Mouse (Mus musculus): Measurements from ENCODE around the gene Smad1. TPM values are rescaled to one million over a fixed set of nuclear protein-coding genes. Genes with fewer than 3 reads are reported as not detected.

The Smad1 gene
- polyA plus RNA-seq, 1 experiment from 2014 or later = 65.9 TPM

DNA sequence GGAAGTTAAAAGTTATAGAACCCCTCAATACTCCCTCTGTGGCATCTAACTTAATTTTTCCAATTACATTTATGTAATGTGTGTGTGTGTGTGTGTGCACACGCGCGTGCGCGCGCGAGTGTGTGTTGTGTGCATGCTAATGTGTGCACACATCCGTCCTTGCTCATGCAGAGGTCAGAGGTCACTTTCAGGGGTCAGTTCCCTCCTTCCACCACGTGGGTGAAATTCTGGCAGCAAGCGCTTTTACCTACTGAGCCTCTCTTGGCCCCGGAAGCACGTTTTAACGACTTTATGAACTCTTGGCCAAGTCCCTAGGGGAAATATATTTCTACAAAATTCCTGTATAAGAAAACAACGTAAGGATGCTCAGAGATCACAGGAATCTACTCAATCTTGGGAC is 19.3 kb downstream of the Smad1 start:
- Histone ChIP-seq H3K9me3 (no peaks in the 10 kb centered on the region), H3K4me3 (no peak overlapping the region), H3K27me3 (replicated peaks) (no peaks in the 10 kb centered on the region), H3K4me1 (peaks cover 51% of the 10 kb centered on the region), H3K36me3 (replicated peaks) (no peaks in the 10 kb centered on the region), H3K27ac (no peak overlapping the region), H3K9ac (no peak overlapping the region), H3K4me2 (no peak overlapping the region)
- WGBS = 74% methylated on average over 14 of the region's 14 CpGs
- ATAC-seq (replicated peaks) = no peak

DNA sequence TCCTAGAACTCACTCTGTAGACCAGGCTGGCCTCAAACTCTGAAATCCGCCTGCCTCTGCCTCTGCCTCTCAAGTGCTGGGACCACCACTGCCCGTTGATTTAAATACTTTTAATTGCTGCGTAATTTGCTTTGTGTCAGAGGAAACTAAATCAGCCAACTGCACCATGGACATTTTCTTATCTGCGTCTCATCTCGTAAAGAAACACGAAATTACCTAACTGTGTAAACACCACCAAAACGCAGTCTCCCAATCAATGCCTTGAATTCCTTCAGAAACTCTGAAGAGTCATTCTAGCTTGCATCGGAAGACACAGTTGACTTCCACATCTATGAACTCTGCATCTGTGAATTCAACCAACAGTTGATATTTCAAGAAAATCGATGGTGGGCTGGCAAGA is 22.7 kb downstream of the Smad1 start:
- peaks cover 35% of the 10 kb centered on the region for H3K4me1 ChIP-seq
- no peaks in the 10 kb centered on the region for H3K27me3 ChIP-seq (replicated peaks)
- H3K4me3 ChIP-seq = no peak overlapping the region
- H3K36me3 ChIP-seq (replicated peaks) = no peaks in the 10 kb centered on the region
- H3K9me3 ChIP-seq = no peaks in the 10 kb centered on the region
- H3K4me2 ChIP-seq = no peak overlapping the region
- H3K9ac ChIP-seq = no peak overlapping the region
- 92% methylated on average over 9 of the region's 9 CpGs for WGBS
- ATAC-seq (replicated peaks) = no peak
- H3K27ac ChIP-seq = no peak overlapping the region

DNA sequence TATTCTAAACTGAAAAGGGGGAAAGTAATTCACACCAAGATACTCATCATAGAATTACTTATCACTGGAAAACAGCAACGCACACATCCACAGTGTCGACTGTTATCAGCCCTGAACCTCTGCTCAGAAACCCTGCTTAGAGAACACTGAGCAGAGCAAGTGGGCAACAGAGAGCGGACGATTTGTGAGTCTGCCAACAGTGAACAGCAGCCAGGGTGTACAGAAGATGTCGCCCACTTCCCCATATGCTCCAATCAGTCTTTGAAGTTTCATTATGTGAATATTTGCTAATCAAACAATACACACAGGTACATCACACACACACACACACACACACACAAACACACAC is 23.6 kb downstream of the Smad1 start:
- WGBS = 69% methylated on average over 5 of the region's 5 CpGs
- Histone ChIP-seq H3K4me1 (peaks cover 34% of the 10 kb centered on the region; the same call in 1 of the 2 replicates), H3K4me3 (no peak overlapping the region), H3K36me3 (replicated peaks) (peaks cover 9% of the 10 kb centered on the region; the same call in 1 of the 2 replicates), H3K9ac (no peak overlapping the region), H3K27ac (no peak overlapping the region), H3K27me3 (replicated peaks) (no peaks in the 10 kb centered on the region), H3K9me3 (no peaks in the 10 kb centered on the region), H3K4me2 (no peak overlapping the region)
- ATAC-seq (replicated peaks) = no peak

DNA sequence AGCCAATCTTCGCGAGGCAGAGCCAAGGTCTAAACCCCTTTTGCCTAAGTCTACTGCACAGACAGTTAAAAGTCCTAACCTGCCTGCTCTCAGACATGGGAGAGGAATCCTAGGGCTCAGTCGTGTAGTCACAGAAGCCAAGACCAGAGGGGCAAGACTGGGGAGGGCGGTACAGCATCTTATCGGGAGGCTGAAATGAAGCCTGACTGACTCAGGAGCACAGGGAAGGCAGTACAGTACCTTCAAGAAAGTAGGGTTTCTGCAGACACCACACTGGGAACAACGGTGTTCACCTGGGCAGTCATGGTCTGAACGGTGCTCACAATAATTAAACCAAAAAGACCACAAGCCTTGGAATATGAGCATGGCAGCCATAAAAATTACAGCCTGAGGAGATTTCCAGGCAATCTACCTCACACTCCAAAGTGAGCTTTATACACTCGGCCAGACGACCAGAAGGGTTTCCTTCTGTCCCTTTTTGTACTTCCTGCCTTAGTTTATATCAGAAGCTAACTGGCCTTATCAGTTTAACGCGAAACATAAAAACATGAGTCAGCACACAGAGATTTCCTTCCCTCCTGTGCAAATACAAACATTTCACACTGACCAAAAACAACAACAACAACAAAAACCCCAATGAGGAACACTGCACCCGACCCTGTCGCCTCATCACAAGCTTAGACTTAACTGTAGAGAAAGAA is 24.1 kb downstream of the Smad1 start:
- no peaks in the 10 kb centered on the region for H3K9me3 ChIP-seq
- 73% methylated on average over 13 of the region's 13 CpGs for WGBS
- peaks cover 11% of the 10 kb centered on the region; the same call in 1 of the 2 replicates for H3K36me3 ChIP-seq (replicated peaks)
- H3K4me3 ChIP-seq = no peak overlapping the region
- H3K9ac ChIP-seq = no peak overlapping the region
- no peak overlapping the region for H3K27ac ChIP-seq
- no peak overlapping the region for H3K4me2 ChIP-seq
- peaks cover 34% of the 10 kb centered on the region; the same call in 1 of the 2 replicates for H3K4me1 ChIP-seq
- no peak for ATAC-seq (replicated peaks)
- H3K27me3 ChIP-seq (replicated peaks) = no peaks in the 10 kb centered on the region

GRCm38 (mm10) chr8:79374410-79374809 is 24.9 kb downstream of the Smad1 start:
- Histone ChIP-seq H3K9me3 (no peaks in the 10 kb centered on the region), H3K4me3 (no peak overlapping the region), H3K4me2 (no peak overlapping the region), H3K9ac (no peak overlapping the region), H3K27ac (no peak overlapping the region), H3K27me3 (replicated peaks) (no peaks in the 10 kb centered on the region), H3K36me3 (replicated peaks) (peaks cover 13% of the 10 kb centered on the region; the same call in 1 of the 2 replicates), H3K4me1 (peaks cover 28% of the 10 kb centered on the region; the same call in 1 of the 2 replicates)
- 0 out of 2 replicates have a peak, but pooled peaks have one; percentile 24 for ATAC-seq (replicated peaks)
- 72% methylated on average over 5 of the region's 5 CpGs for WGBS

DNA sequence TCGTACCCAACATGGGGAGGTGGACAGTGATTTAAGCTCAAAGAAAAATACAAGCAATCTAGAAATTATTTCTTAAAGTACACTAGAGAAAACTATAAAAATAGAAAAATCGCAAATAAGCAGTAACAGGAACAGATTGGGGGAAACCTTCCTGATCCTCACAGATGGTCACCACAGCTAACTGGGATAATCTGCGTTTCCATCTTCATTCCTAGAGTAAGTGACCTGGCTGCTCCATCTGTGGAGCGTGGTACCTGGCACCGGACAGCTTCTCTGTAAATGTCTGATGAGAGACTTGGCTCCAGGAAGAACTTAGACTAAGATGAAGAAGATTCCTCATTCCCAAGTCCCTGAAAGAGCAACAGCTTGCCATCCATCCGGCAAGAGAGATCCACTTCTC is 25.8 kb downstream of the Smad1 start:
- H3K4me1 ChIP-seq = peaks cover 28% of the 10 kb centered on the region; the same call in 1 of the 2 replicates
- 90% methylated on average over 6 of the region's 6 CpGs for WGBS
- H3K9ac ChIP-seq = no peak overlapping the region
- no peaks in the 10 kb centered on the region for H3K9me3 ChIP-seq
- H3K27ac ChIP-seq = no peak overlapping the region
- peaks cover 17% of the 10 kb centered on the region for H3K36me3 ChIP-seq (replicated peaks)
- no peaks in the 10 kb centered on the region for H3K27me3 ChIP-seq (replicated peaks)
- no peak overlapping the region for H3K4me3 ChIP-seq
- no peak overlapping the region for H3K4me2 ChIP-seq
- no peak for ATAC-seq (replicated peaks)

DNA sequence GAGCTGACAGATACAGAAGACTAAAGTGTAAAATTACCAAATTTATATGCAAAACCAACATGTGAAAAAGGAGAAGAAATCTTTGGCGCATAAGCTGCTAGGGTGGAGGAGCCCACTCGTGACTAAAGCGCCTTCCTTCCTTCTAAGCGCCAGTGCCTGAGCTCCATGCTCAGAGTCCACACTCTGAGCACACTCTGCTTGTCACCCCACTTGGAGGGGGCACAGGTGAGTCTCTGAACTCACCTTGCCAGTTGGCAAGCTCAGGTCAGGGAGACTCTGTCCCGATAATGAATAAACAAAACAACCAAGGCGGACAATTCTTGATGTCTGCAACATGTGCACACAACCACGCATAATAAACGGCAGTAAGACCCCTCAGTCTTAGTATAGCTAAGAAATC is 26.4 kb downstream of the Smad1 start:
- Histone ChIP-seq H3K27ac (no peak overlapping the region), H3K4me2 (no peak overlapping the region), H3K9ac (no peak overlapping the region), H3K4me1 (peaks cover 26% of the 10 kb centered on the region; the same call in 1 of the 2 replicates), H3K27me3 (replicated peaks) (no peaks in the 10 kb centered on the region), H3K36me3 (replicated peaks) (peaks cover 18% of the 10 kb centered on the region), H3K4me3 (no peak overlapping the region), H3K9me3 (no peaks in the 10 kb centered on the region)
- WGBS = 89% methylated on average over 8 of the region's 8 CpGs
- no peak for ATAC-seq (replicated peaks)

- Histone ChIP-seq H3K4me3 (no peak overlapping the region), H3K9me3 (no peaks in the 10 kb centered on the region), H3K36me3 (replicated peaks) (peaks cover 18% of the 10 kb centered on the region), H3K9ac (no peak overlapping the region), H3K4me2 (no peak overlapping the region), H3K27me3 (replicated peaks) (no peaks in the 10 kb centered on the region), H3K4me1 (peaks cover 25% of the 10 kb centered on the region; the same call in 1 of the 2 replicates), H3K27ac (no peak overlapping the region)
- 0 out of 2 replicates have a peak, but pooled peaks have one; percentile 7 for ATAC-seq (replicated peaks)
- 75% methylated on average over 9 of the region's 9 CpGs for WGBS
These were observed 26.8 kb downstream of the Smad1 start for GRCm38 (mm10) chr8:79372521-79372920.

GRCm38 (mm10) chr8:79372084-79372483 is 27.2 kb downstream of the Smad1 start:
- H3K27me3 ChIP-seq (replicated peaks) = no peaks in the 10 kb centered on the region
- no peak for ATAC-seq (replicated peaks)
- no peaks in the 10 kb centered on the region for H3K9me3 ChIP-seq
- peaks cover 18% of the 10 kb centered on the region for H3K36me3 ChIP-seq (replicated peaks)
- no peak overlapping the region for H3K4me3 ChIP-seq
- H3K4me2 ChIP-seq = no peak overlapping the region
- no peak overlapping the region for H3K9ac ChIP-seq
- no peak overlapping the region for H3K27ac ChIP-seq
- 75% methylated on average over 9 of the region's 9 CpGs for WGBS
- H3K4me1 ChIP-seq = peaks cover 25% of the 10 kb centered on the region; the same call in 1 of the 2 replicates

GRCm38 (mm10) chr8:79370646-79371290 is 28.6 kb downstream of the Smad1 start:
- no peak overlapping the region for H3K27ac ChIP-seq
- H3K4me1 ChIP-seq = peaks cover 27% of the 10 kb centered on the region; the same call in 1 of the 2 replicates
- H3K4me3 ChIP-seq = no peak overlapping the region
- no peak for ATAC-seq (replicated peaks)
- no peak overlapping the region for H3K9ac ChIP-seq
- no peaks in the 10 kb centered on the region for H3K27me3 ChIP-seq (replicated peaks)
- 87% methylated on average over 12 of the region's 12 CpGs for WGBS
- H3K9me3 ChIP-seq = no peaks in the 10 kb centered on the region
- H3K36me3 ChIP-seq (replicated peaks) = peaks cover 18% of the 10 kb centered on the region
- H3K4me2 ChIP-seq = no peak overlapping the region

- Histone ChIP-seq H3K27me3 (replicated peaks) (no peaks in the 10 kb centered on the region), H3K4me1 (peaks cover 13% of the 10 kb centered on the region; the same call in 1 of the 2 replicates), H3K9me3 (no peaks in the 10 kb centered on the region), H3K27ac (no peak overlapping the region), H3K4me3 (no peak overlapping the region), H3K4me2 (no peak overlapping the region), H3K9ac (no peak overlapping the region), H3K36me3 (replicated peaks) (peaks cover 18% of the 10 kb centered on the region)
- ATAC-seq (replicated peaks) = no peak
- WGBS = 93% methylated on average over 6 of the region's 6 CpGs
These were observed 30.2 kb downstream of the Smad1 start for GRCm38 (mm10) chr8:79369163-79369562.

DNA sequence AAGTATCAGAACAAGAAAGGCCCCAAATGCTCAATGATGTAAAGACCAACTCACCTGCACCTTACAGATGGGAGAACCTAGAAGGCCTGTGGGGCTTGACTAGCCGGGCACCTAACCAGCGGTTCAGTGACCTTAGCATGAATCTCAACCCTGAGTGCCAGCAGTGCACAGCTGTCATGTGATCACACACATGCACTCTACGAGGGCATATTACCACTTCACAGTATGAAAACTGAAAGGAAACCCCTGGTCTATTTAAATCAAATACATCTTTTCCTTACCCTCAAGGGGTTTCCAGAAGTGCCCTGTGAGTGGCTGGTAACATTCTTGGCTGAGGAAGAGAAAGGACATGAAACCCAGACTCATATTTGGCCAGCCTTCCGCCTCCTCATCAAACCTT is 31.4 kb downstream of the Smad1 start:
- no peak overlapping the region for H3K9ac ChIP-seq
- H3K9me3 ChIP-seq = no peaks in the 10 kb centered on the region
- WGBS = 90% methylated on average over 4 of the region's 4 CpGs
- no peak overlapping the region for H3K27ac ChIP-seq
- H3K4me2 ChIP-seq = no peak overlapping the region
- H3K27me3 ChIP-seq (replicated peaks) = no peaks in the 10 kb centered on the region
- peaks cover 11% of the 10 kb centered on the region; the same call in 1 of the 2 replicates for H3K4me1 ChIP-seq
- ATAC-seq (replicated peaks) = no peak
- peaks cover 18% of the 10 kb centered on the region for H3K36me3 ChIP-seq (replicated peaks)
- no peak overlapping the region for H3K4me3 ChIP-seq

Measured in midbrain, embryonic 15.5 days (tissue).